In genomic region chr17:79713276-79713642, GRCm38 (mm10) we compare ENCODE assay signal across 9 mouse cellular contexts. TPM values are rescaled to one million over a fixed set of nuclear protein-coding genes. Genes with fewer than 3 reads are reported as not detected.
A peak's percentile ranks its signal among the peaks of the same experiment; 100 is the strongest.
DNase-seq lines count a peak whose midpoint lies in the region; ATAC-seq and TF ChIP-seq lines count a peak whose summit lies in the region.
"Had no signal": no experiment of that assay in that cellular context is flagged by ENCODE, and none has a peak within 500 bp of the region (broad histone marks: within the 10 kb centered on the region; RNA-seq: fewer than 3 reads in every experiment).

No protein-coding gene starts in this region.

- H3K36me3 ChIP-seq in heart, adult 2 months (ENCODE audit: control insufficient read depth, insufficient read depth, low read length) = no peaks in the 10 kb centered on the region
- H3K36me3 ChIP-seq in heart, postnatal 0 days (replicated peaks; ENCODE audit: control insufficient read depth, insufficient read depth, low read length) = no peaks in the 10 kb centered on the region
- H3K36me3 ChIP-seq in liver, embryonic 15.5 days (replicated peaks) = no peaks in the 10 kb centered on the region

- H3K27me3 ChIP-seq in heart, adult 2 months (ENCODE audit: control insufficient read depth, insufficient read depth, low read length) = peaks cover 14% of the 10 kb centered on the region
- peaks cover 79% of the 10 kb centered on the region for H3K27me3 ChIP-seq in heart, postnatal 0 days (ENCODE audit: control insufficient read depth, insufficient read depth, low read length)
- H3K27me3 ChIP-seq in liver, embryonic 15.5 days = peaks cover 88% of the 10 kb centered on the region

- intact Hi-C loops in heart, adult 2 months (cut with DNase I) = loop anchor here (5.0 kb wide), 1 partner anchor 606 kb away; no protein-coding TSS in a partner anchor
- intact Hi-C loops in left cerebral cortex, postnatal 14 days (cut with DNase I) = no loop called here

- no peak for TF ChIP-seq CTCF in heart, adult 2 months (IDR thresholded peaks at IDR 0.05)
- TF ChIP-seq CTCF in heart, postnatal 0 days (IDR thresholded peaks at IDR 0.05; ENCODE audit: low read depth) = no peak

- H3K4me3 ChIP-seq in heart, adult 2 months = peak overlapping the region; percentile 45
- H3K4me3 ChIP-seq in brown adipose tissue, adult 24 weeks (ENCODE audit: insufficient read depth, low read depth, low read length) = peak overlapping the region; percentile 59
- peak overlapping the region; percentile 52 for H3K4me3 ChIP-seq in heart, postnatal 0 days (ENCODE audit: low read depth, low read length)
- H3K4me3 ChIP-seq in liver, embryonic 15.5 days (replicated peaks) = peak overlapping the region; percentile 22

- no peaks in the 10 kb centered on the region for H3K9me3 ChIP-seq in heart, postnatal 0 days (replicated peaks; ENCODE audit: control insufficient read depth, low read length)
- no peaks in the 10 kb centered on the region for H3K9me3 ChIP-seq in liver, embryonic 15.5 days (replicated peaks)

- no peaks in the 10 kb centered on the region for H3K79me2 ChIP-seq in heart, adult 2 months (replicated peaks; ENCODE audit: control insufficient read depth, insufficient read depth, low read length)

- H3K4me2 ChIP-seq in heart, postnatal 0 days (ENCODE audit: low read depth, low read length) = peak overlapping the region; percentile 92
- H3K4me2 ChIP-seq in liver, embryonic 15.5 days = peak overlapping the region; percentile 52

- peak overlapping the region; percentile 56 for H3K9ac ChIP-seq in heart, adult 2 months (ENCODE audit: low read depth, low read length)
- H3K9ac ChIP-seq in heart, postnatal 0 days (replicated peaks; ENCODE audit: low read depth, low read length) = 0 out of 2 replicates have a peak overlapping the region, but pooled peaks have one; percentile 6
- no peak overlapping the region for H3K9ac ChIP-seq in liver, embryonic 15.5 days

- peaks cover 1% of the 10 kb centered on the region; the same call in 1 of the 2 replicates for H3K4me1 ChIP-seq in heart, adult 2 months (ENCODE audit: control insufficient read depth, insufficient read depth, low read length)
- peaks cover 10% of the 10 kb centered on the region for H3K4me1 ChIP-seq in brown adipose tissue, adult 24 weeks (ENCODE audit: control insufficient read depth, insufficient read depth, insufficient read length, low read length)
- H3K4me1 ChIP-seq in heart, postnatal 0 days (ENCODE audit: control insufficient read depth, insufficient read depth) = peaks cover 16% of the 10 kb centered on the region
- H3K4me1 ChIP-seq in liver, embryonic 15.5 days (replicated peaks) = peaks cover 25% of the 10 kb centered on the region

- H3K27ac ChIP-seq in heart, adult 2 months = peak overlapping the region; percentile 47; the same call in 1 of the 2 replicates
- H3K27ac ChIP-seq in brown adipose tissue, adult 24 weeks (replicated peaks; ENCODE audit: low read depth, low read length) = peak overlapping the region; percentile 37; the same call in 1 of the 2 replicates
- no peak overlapping the region for H3K27ac ChIP-seq in heart, postnatal 0 days (ENCODE audit: low read depth)
- no peak overlapping the region for H3K27ac ChIP-seq in liver, embryonic 15.5 days (replicated peaks)

- peak; percentile 11 to 48 for DNase-seq in heart, adult 2 months
- no peak for DNase-seq in heart, adult 8-10 months (ENCODE audit: low spot score)
- DNase-seq in heart, postnatal 0 days (ENCODE audit: low spot score) = no peak
- DNase-seq in yolk sac, embryonic 10.5 days (ENCODE audit: low spot score) = peak; percentile 12
- no peak for DNase-seq in left cerebral cortex, postnatal 14 days (ENCODE audit: low spot score in 2 of 2)

- 2% methylated on average over 24 of the region's 24 CpGs for WGBS in heart, adult 2 months
- 1% methylated on average over 24 of the region's 24 CpGs for WGBS in heart, postnatal 0 days
- under 1% methylated on average over 24 of the region's 24 CpGs for WGBS in liver, embryonic 15.5 days (ENCODE audit: insufficient replicate concordance)

- ATAC-seq in heart, postnatal 0 days (ENCODE audit: insufficient read depth, low read depth) = no peak
- no peak for ATAC-seq in liver, embryonic 15.5 days (ENCODE audit: insufficient read depth)
- ATAC-seq in frontal cortex, adult (ENCODE audit: low TSS enrichment) = no peak

- no peak for TF ChIP-seq POLR2A in heart, adult 2 months (IDR thresholded peaks at IDR 0.05; ENCODE audit: insufficient read depth, low read depth, low read length)

- no peak for TF ChIP-seq EP300 in heart, adult 2 months (IDR thresholded peaks at IDR 0.05; ENCODE audit: insufficient read depth, low read depth, low read length)
- no peak for TF ChIP-seq EP300 in heart, postnatal 0 days (IDR thresholded peaks at IDR 0.05; ENCODE audit: low read depth)

RNA-seq across cellular contexts. Expression of gene Cyp1b1, which starts 1.6 kb away (rescaled TPM):
- total RNA-seq in heart, adult 2 months (2021) = 1 to 10 TPM; 5.1 to 5.9 TPM
- polyA plus RNA-seq in heart, adult 2 months (2012; rRNA removed) = 4.0 and 4.6 TPM in 2 replicates
- total RNA-seq in heart, adult 8-10 months (2022) = 1 to 10 TPM; 3.7 to 7.4 (median 4.5) TPM
- 3.0 and 3.1 TPM in 2 replicates for polyA plus RNA-seq in brown adipose tissue, adult 24 weeks (2012; ENCODE audit: insufficient read depth, insufficient read length, missing spikeins)
- total RNA-seq in heart, postnatal 0 days (2014; rRNA removed; ENCODE audit: low replicate concordance) = 4.4 and 12.5 TPM in 2 replicates
- 2.0 and 2.4 TPM in 2 replicates for polyA plus RNA-seq in heart, postnatal 0 days (2015; fragmentation: Nextera tagmentation; extraction: Ambion mirVana)
- polyA plus RNA-seq in liver, embryonic 15.5 days (2015; fragmentation: Nextera tagmentation; extraction: Ambion mirVana) = 0.24 and 0.37 TPM in 2 replicates
- 1 to 10 TPM; 3.3 to 4.2 TPM for total RNA-seq in left cerebral cortex, postnatal 14 days (2021)
- total RNA-seq: MEL had no signal

Comparison
In these comparisons a context has a peak if more than half of its experiments do, and no peak if none do; other contexts are left out.
1. DNase-seq: peak in heart, adult 2 months (2 of 2) and yolk sac, embryonic 10.5 days (single experiment); none in heart, adult 8-10 months (single experiment), heart, postnatal 0 days (single experiment) and left cerebral cortex, postnatal 14 days (0 of 2).
2. H3K27ac ChIP-seq: peak in heart, adult 2 months (single experiment) and brown adipose tissue, adult 24 weeks (single experiment); none in heart, postnatal 0 days (single experiment) and liver, embryonic 15.5 days (single experiment).
3. Peak in every context shown above with its lines, with median percentiles within 50 percentile points of each other: H3K4me3 ChIP-seq.